Mouse (Mus musculus): ENCODE measurements around the gene Sgcd. TPM values are rescaled to one million over a fixed set of nuclear protein-coding genes. Genes with fewer than 3 reads are reported as not detected.
A peak's percentile ranks its signal among the peaks of the same experiment; 100 is the strongest.
"Not testable (repeated sequence)": the region's sequence is repeated elsewhere in the genome, so short reads cannot be mapped to it uniquely, and the experiment has no call there.

Gene Sgcd
- polyA plus RNA-seq, 1 experiment from 2014 or later = 2.2 TPM

DNA sequence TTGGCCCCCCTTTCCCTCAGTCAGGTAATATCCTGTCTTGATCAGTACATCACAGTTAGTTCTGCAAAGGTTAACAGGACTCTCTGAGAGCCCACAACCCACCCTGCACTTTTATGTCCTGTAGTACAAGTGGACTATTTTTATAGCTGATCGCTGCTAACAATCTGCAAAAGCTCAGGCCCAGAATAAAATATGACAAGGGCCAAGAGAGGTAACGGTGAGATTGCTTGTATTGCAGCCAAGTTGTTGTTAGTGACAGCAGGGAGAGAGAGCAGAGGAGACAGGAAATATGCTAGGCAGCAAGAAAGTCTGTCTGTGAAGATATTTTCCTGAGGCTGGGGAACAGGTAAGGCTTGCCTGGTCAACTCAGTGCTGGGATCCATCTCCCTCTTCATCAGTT is 546.5 kb downstream of the Sgcd start:
- H3K9ac ChIP-seq = no peak overlapping the region
- no peak for ATAC-seq (replicated peaks; ENCODE audit: low FRiP score)
- no peak overlapping the region for H3K27ac ChIP-seq
- 33% methylated on average over 2 of the region's 2 CpGs for WGBS
- H3K4me3 ChIP-seq (replicated peaks) = no peak overlapping the region
- H3K36me3 ChIP-seq = no peaks in the 10 kb centered on the region
- no peak overlapping the region for H3K4me2 ChIP-seq
- H3K27me3 ChIP-seq = no peaks in the 10 kb centered on the region
- H3K4me1 ChIP-seq = no peaks in the 10 kb centered on the region
- H3K9me3 ChIP-seq (replicated peaks) = no peaks in the 10 kb centered on the region

DNA sequence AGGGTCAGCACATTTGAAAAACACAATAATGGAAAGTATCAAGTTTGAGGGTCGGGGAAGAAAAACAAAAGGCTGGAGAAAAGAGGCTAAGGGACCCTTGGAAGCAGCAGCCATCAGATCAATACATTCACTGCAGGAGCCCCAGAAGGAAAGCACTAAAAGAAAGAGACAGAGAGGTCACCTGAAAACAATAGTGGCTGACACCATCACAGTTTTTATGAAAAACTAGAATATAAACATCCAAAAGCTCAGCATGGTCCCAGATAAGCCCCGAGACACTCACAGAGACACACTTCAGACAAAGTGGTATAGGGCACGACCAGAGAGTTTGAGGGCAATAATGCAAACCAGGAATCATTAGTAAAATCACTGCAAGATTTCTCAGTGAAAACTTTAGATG is 589.2 kb downstream of the Sgcd start:
- no peak for ATAC-seq (replicated peaks; ENCODE audit: low FRiP score)
- H3K27me3 ChIP-seq = no peaks in the 10 kb centered on the region
- 53% methylated on average over 3 of the region's 3 CpGs for WGBS
- H3K4me1 ChIP-seq = no peaks in the 10 kb centered on the region
- no peak overlapping the region for H3K4me3 ChIP-seq (replicated peaks)
- H3K9me3 ChIP-seq (replicated peaks) = no peaks in the 10 kb centered on the region
- H3K27ac ChIP-seq = no peak overlapping the region
- no peaks in the 10 kb centered on the region for H3K36me3 ChIP-seq
- H3K4me2 ChIP-seq = no peak overlapping the region
- H3K9ac ChIP-seq = no peak overlapping the region

DNA sequence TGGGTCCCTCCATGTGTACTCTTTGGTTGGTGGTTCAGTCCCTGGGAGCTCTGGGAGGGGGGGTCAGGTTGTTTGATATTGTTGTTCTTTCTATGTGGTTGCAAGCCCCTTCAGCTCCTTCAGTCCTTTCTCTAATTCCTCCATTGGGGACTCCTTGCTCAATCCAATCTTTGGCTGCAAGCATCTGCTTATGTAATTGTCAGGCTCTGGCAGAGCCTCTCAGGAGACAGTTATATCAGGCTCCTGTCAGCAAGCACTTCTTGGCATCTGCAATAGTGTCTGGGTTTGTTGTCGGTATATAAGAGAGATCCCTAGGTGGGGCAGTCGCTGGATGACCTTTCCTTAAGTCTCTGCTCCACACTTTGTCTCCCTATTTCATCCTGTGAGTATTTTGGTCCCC is 598.0 kb downstream of the Sgcd start:
- H3K9ac ChIP-seq; H3K4me3 ChIP-seq (replicated peaks); H3K4me1 ChIP-seq; H3K27ac ChIP-seq; H3K27me3 ChIP-seq; H3K36me3 ChIP-seq; ATAC-seq (replicated peaks; ENCODE audit: low FRiP score); H3K4me2 ChIP-seq; H3K9me3 ChIP-seq (replicated peaks): not testable (repeated sequence)
- WGBS = 65% methylated on average over 2 of the region's 2 CpGs

DNA sequence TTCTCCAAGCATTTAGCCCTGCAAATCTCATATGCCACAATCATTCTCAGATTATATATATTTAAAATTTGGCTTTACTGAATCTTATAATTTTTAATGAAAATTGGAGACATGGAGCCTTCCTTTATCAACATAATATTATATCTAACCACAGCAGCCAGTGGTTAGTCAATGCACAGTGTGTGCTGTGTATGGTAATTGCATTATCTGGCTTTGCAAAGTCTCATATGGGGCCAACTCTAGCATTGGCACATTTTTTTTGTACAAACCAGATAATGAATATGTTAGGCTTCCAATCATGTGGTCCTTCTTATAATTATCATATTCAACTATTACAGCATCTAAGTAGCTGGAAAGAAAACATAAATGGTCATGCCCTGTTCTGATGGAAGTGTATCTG is 599.4 kb downstream of the Sgcd start:
- H3K4me3 ChIP-seq (replicated peaks) = no peak overlapping the region
- ATAC-seq (replicated peaks; ENCODE audit: low FRiP score) = no peak
- H3K4me1 ChIP-seq = no peaks in the 10 kb centered on the region
- no peak overlapping the region for H3K27ac ChIP-seq
- H3K9ac ChIP-seq = no peak overlapping the region
- no peaks in the 10 kb centered on the region for H3K9me3 ChIP-seq (replicated peaks)
- H3K36me3 ChIP-seq = no peaks in the 10 kb centered on the region
- H3K4me2 ChIP-seq = no peak overlapping the region
- H3K27me3 ChIP-seq = no peaks in the 10 kb centered on the region

DNA sequence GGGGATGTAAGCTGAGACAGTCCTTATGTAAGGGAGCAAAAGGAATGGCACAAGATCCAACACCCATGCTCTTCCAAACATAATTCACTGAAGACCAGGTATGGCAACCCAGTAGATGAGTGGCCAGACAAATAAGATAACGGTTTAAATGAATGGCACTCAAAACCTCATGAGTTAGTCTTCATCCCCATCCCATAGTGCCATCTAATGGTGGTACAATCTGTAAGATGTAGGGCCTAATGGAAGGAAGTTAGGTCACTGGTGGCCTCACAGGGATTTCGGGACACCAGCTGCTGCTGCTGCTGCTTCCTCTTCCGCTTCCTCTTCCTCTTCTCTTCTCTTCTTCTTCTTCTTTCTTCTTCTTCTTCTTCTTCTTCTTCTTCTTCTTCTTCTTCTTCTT is 601.0 kb downstream of the Sgcd start:
- H3K9me3 ChIP-seq (replicated peaks) = no peaks in the 10 kb centered on the region
- no peak overlapping the region for H3K4me2 ChIP-seq
- 69% methylated on average over 3 of the region's 3 CpGs for WGBS
- no peak overlapping the region for H3K27ac ChIP-seq
- no peaks in the 10 kb centered on the region for H3K36me3 ChIP-seq
- H3K27me3 ChIP-seq = no peaks in the 10 kb centered on the region
- no peak for ATAC-seq (replicated peaks; ENCODE audit: low FRiP score)
- H3K9ac ChIP-seq = no peak overlapping the region
- H3K4me3 ChIP-seq (replicated peaks) = no peak overlapping the region
- H3K4me1 ChIP-seq = no peaks in the 10 kb centered on the region

DNA sequence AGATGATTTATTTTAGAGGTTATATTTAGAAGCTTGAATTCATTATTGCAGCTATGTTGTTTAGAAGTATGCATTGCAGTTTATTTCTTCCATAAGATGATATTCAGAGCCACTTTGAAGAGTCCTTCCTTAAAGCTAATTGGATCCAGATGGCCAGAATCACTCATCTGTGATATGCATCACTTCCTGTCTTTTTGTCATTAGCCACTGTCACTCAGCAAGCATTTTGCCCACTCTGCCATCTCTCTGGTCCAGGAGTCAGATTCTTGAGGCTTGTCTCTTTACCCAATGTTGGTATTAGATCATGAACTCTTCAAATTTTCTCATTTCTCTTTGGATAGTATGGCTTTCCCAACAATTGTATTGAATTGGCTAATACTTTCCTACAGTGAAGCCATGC is 602.6 kb downstream of the Sgcd start:
- H3K4me3 ChIP-seq (replicated peaks) = no peak overlapping the region
- no peak overlapping the region for H3K4me2 ChIP-seq
- no peaks in the 10 kb centered on the region for H3K27me3 ChIP-seq
- H3K4me1 ChIP-seq = no peaks in the 10 kb centered on the region
- no peaks in the 10 kb centered on the region for H3K9me3 ChIP-seq (replicated peaks)
- no peak overlapping the region for H3K9ac ChIP-seq
- ATAC-seq (replicated peaks; ENCODE audit: low FRiP score) = no peak
- no peaks in the 10 kb centered on the region for H3K36me3 ChIP-seq
- no peak overlapping the region for H3K27ac ChIP-seq

DNA sequence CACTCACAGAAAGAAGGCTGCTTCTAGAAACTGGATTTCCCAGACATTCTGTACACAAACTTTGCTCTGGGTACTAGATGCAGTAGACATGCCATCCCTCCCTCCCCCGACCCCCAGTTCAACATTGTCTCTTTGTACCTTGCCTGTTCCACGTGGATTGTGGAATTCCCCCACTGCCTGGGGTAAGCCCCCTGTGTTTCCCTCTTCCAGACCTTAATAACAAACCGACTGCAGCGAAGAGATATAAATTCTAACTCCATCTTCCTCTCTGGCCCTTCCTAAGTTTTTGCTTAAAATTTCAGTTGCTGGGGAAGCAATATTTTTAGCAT is 609.2 kb downstream of the Sgcd start:
- Histone ChIP-seq H3K4me2 (peak overlapping the region; percentile 76), H3K4me3 (replicated peaks) (peak overlapping the region; percentile 44; the same call in 1 of the 2 replicates), H3K4me1 (peaks cover 20% of the 10 kb centered on the region), H3K9ac (peak overlapping the region; percentile 43), H3K9me3 (replicated peaks) (no peaks in the 10 kb centered on the region), H3K27ac (peak overlapping the region; percentile 82), H3K27me3 (no peaks in the 10 kb centered on the region), H3K36me3 (no peaks in the 10 kb centered on the region)
- 34% methylated on average over 4 of the region's 4 CpGs for WGBS
- no peak for ATAC-seq (replicated peaks; ENCODE audit: low FRiP score)

DNA sequence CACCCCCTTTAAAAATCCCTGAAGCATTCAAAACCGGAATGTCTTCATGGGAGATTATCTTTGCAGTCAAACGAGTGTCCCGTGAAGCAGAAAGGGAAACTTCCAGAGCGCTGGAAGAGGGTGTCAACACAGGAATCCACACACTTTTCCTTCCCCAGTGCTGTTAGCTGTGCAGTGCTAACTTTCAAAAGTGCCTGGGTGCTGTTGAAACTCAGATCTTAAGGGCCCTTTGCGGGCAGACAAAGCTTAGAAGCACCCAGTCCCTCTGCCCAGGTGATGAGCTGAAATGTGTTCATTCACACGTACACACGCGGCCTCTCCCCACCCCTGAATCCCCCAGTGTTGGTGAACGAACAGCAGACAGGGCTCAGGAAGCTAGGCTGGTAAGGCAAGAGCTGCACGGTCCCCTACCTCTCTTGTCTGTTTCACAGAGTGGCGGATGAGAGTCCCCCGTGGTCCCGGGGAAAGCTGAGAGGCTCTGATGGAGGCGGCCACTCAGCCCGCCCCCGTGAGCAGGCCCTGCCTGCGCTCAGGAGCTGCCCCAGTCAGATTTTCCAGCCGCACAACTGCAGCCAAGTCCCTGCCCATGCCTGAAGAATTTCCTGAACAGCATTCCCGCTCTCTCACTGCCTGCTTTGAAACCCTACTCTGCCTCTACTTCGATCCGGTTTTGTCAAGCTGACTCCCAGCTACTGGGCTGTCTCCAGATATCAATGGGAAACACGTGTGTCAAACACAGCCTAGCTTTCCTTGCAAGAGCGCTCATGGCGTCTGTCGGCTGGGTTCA is 609.7 kb downstream of the Sgcd start:
- Histone ChIP-seq H3K4me3 (replicated peaks) (peak overlapping the region; percentile 44), H3K4me1 (peaks cover 20% of the 10 kb centered on the region), H3K27ac (peak overlapping the region; percentile 82), H3K4me2 (peak overlapping the region; percentile 76), H3K9me3 (replicated peaks) (no peaks in the 10 kb centered on the region), H3K9ac (peak overlapping the region; percentile 43), H3K36me3 (no peaks in the 10 kb centered on the region), H3K27me3 (no peaks in the 10 kb centered on the region)
- peak; percentile 96 for ATAC-seq (replicated peaks; ENCODE audit: low FRiP score)
- 3% methylated on average over 25 of the region's 25 CpGs for WGBS

DNA sequence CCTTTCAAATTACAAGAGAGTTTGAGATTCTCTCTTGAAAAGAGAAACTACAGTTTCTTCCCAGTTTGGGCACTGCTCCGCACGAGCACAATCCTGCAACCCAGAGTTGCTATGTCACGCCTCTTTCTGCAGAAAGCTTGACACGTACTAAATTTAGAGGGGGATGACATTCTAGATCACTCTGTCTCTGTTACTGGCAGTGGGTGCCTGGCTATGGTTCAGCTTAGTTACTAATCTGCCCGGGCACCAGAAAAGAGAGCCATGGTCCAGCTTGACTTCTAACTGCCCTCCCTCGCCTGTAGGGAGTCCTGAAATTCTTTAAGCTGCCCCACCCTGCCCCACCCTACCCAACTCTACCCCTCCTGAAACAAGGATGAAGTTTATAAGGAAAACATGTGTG is 611.3 kb downstream of the Sgcd start:
- Histone ChIP-seq H3K4me2 (peak overlapping the region; percentile 16; the same call in 1 of the 2 replicates), H3K4me3 (replicated peaks) (no peak overlapping the region), H3K9me3 (replicated peaks) (no peaks in the 10 kb centered on the region), H3K36me3 (no peaks in the 10 kb centered on the region), H3K4me1 (peaks cover 20% of the 10 kb centered on the region), H3K27ac (0 out of 2 replicates have a peak overlapping the region, but pooled peaks have one; percentile 22), H3K27me3 (no peaks in the 10 kb centered on the region), H3K9ac (no peak overlapping the region)
- WGBS = 55% methylated on average over 6 of the region's 6 CpGs
- 0 out of 2 replicates have a peak, but pooled peaks have one; percentile 13 for ATAC-seq (replicated peaks; ENCODE audit: low FRiP score)

DNA sequence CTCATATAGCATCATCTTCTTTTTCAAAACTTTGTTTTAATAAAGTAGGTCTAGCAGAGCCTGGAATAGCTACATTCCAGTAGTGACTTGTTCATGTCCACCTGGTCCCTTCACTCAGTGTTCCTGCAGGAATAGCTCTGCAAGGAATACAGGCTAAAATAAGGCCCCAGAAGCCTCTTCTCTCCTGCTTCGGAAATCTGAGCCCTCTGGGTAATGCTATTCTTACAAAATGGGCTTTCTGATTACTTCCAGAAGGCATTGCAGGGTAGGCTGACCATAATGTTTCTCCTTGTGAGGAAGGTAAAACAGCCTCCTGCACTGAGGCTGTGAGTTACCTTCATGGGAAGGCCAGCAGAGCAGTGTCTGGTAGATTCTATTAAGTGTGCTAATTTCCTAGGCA is 611.9 kb downstream of the Sgcd start:
- no peak overlapping the region for H3K9ac ChIP-seq
- H3K36me3 ChIP-seq = no peaks in the 10 kb centered on the region
- no peaks in the 10 kb centered on the region for H3K9me3 ChIP-seq (replicated peaks)
- H3K27me3 ChIP-seq = no peaks in the 10 kb centered on the region
- H3K4me1 ChIP-seq = peaks cover 20% of the 10 kb centered on the region
- no peak overlapping the region for H3K27ac ChIP-seq
- 32% methylated on average over 1 of the region's 1 CpGs for WGBS
- no peak for ATAC-seq (replicated peaks; ENCODE audit: low FRiP score)
- H3K4me2 ChIP-seq = no peak overlapping the region
- H3K4me3 ChIP-seq (replicated peaks) = no peak overlapping the region

DNA sequence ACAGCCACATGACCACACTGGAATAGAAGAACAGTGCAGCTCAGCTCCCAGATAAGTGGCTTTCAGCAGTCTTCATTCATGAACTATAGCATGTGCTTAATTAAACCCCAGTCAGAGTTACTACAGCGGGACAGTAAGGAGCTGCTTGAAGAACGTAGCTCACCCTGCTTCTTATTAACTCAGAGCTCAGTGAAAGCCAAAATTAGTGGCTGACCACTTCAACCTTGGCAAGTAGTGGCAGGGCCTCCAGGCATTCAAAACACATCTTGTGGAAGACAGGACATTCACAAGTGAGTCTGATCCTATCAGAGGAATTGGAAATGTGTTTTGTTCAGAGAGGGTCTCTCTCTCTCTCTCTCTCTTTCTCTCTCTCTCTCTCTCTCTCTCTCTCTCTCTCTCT is 617.2 kb downstream of the Sgcd start:
- Histone ChIP-seq H3K4me2 (no peak overlapping the region), H3K27me3 (no peaks in the 10 kb centered on the region), H3K4me3 (replicated peaks) (no peak overlapping the region), H3K9ac (no peak overlapping the region), H3K4me1 (no peaks in the 10 kb centered on the region), H3K9me3 (replicated peaks) (no peaks in the 10 kb centered on the region), H3K36me3 (no peaks in the 10 kb centered on the region), H3K27ac (no peak overlapping the region)
- no peak for ATAC-seq (replicated peaks; ENCODE audit: low FRiP score)
- WGBS = 73% methylated on average over 2 of the region's 2 CpGs

DNA sequence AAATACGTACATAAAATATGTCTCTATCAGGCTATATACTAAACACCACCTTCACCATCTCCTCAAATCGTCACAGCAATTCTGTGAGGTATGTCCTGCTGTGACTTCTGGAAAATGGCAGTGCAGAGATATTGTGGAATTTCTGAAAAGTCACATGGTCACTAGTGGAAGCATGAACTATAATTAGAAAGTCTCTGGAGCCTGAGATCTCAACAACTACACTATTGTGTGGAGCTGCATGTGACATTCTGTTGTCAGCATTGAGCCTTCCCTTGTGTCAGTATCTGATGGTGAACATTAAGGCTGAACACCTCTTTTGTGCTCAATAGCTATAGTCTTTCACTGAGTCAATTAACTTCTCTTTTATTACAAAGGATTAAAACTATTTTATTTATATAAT is 637.2 kb downstream of the Sgcd start:
- ATAC-seq (replicated peaks; ENCODE audit: low FRiP score) = no peak
- Histone ChIP-seq H3K4me1 (no peaks in the 10 kb centered on the region), H3K27ac (no peak overlapping the region), H3K4me2 (no peak overlapping the region), H3K4me3 (replicated peaks) (no peak overlapping the region), H3K36me3 (no peaks in the 10 kb centered on the region), H3K27me3 (no peaks in the 10 kb centered on the region), H3K9me3 (replicated peaks) (no peaks in the 10 kb centered on the region), H3K9ac (no peak overlapping the region)
- WGBS = 91% methylated on average over 2 of the region's 2 CpGs

DNA sequence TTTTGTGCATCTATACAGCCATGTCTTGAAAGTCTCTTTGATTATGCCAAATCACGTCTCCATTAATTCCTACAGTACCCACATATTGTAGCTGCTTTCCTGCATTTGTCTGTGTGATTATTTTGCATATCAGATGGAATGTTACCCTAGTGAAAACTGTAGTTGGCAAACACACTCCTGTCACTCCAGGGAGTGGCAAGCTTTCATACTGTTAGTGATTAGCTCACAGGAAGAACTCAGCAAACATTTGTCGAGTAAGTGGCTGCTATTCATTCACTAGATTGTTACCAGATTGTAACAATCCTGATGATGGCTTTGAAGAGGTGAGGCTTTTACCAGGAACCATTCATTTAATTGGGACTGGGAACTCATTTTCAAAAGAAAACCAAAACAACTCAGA is 645.3 kb downstream of the Sgcd start:
- ATAC-seq (replicated peaks; ENCODE audit: low FRiP score) = no peak

More for the DNA sequence above, 645.3 kb downstream of the Sgcd start:
- no peak overlapping the region for H3K4me3 ChIP-seq (replicated peaks)
- H3K9ac ChIP-seq = no peak overlapping the region
- H3K36me3 ChIP-seq = no peaks in the 10 kb centered on the region
- no peaks in the 10 kb centered on the region for H3K4me1 ChIP-seq
- no peaks in the 10 kb centered on the region for H3K27me3 ChIP-seq
- 43% methylated on average over 2 of the region's 2 CpGs for WGBS
- H3K27ac ChIP-seq = no peak overlapping the region
- no peak overlapping the region for H3K4me2 ChIP-seq
- no peaks in the 10 kb centered on the region for H3K9me3 ChIP-seq (replicated peaks)

Data from kidney, embryonic 15.5 days (tissue).